Mouse (Mus musculus) ovary, postnatal 36 days (tissue): ENCODE results near the gene Rhbdl3.

Source experiments
- DNase-seq: peaks from one replicate; pipeline ENCODE4 v3.0.0; 2022; ENCODE audit warnings: low spot score, mixed read lengths

The Rhbdl3 gene

DNA sequence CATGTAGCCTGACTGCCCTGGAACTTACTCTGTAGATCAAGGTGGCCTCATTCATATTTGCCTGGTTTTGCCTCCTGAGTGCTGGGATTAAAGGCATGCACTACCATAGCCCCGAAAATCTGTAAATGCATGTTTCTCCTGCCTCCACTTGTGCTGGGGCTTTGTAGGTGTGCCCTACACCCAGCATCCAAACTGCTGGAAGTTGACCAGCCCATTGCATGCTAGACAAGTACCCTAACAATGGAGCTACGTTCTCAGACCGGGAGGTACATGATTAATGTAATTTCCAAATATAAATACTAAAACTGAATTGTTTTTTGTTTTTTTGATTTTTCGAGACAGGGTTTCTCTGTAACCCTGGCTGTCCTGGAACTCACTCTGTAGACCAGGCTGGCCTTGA, 84.3 kb downstream of the Rhbdl3 start:
- no peak for DNase-seq

DNA sequence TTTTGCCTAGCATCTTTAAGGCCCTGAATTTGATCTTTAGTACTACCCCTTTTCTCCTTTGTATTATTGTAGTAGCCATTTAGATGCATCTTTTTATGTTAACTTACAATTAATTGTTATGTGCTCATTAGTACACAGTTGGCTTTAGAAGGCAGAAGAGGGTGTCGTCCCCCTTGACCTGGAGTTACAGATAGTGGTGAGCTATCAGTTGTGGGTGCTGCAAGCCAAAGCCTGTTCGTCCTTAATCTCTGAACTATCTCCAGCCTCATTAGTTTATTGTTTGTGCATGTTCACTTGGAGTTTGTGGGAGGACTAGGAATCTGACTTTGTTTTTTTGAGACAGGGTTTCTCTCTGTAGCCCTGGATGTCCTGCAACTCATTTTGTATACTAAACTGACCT, 86.1 kb downstream of the Rhbdl3 start:
- no peak for DNase-seq

DNA sequence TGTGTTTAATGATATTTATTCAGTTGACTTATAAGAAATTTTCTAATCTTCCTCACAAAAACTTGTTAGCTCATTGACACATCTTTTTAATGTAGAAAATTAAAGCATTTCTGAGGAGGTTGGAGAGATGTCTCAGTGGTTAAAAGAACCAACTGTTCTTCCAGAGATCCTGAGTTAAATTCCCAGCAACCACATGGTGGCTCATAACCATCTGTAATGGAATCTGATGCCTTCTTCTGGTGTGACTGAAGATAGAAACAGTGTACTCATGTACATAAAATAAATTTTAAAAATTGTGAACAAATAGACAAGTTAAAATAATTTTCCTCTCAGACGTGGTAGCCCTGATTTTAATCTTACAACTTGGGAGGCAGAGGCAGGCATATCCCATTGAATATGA, 89.2 kb downstream of the Rhbdl3 start:
- DNase-seq: no peak

DNA sequence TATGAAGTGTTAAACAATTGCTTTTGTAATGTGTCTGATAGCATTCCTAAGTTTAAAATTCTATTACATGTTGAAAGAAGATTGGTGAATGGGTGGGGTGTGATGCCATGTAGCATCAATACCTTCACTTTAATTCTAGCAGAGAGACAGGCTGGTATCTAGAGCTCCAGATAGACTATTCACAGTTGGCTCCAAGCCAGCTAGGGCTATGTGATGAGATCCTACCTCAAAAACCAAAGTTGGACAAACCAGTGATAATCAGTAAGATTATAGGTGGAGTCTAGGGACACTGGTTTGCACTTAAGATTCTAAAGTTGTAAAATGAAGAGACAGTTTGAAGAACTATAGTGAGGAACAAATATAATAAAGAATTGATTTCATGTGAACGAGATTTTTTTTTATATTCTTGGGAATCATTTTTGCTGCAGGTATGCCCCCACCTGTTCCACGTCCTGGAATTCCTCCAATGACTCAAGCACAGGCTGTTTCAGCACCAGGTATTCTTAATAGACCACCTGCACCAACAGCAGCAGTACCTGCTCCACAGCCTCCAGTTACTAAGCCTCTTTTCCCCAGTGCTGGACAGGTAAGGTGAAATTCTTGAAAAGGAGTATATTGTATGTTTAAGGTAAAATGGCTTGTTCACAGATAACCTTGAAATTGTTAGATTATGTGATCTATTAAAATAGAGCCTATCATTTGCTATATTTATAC, 90.9 kb downstream of the Rhbdl3 start:
- DNase-seq: no peak

DNA sequence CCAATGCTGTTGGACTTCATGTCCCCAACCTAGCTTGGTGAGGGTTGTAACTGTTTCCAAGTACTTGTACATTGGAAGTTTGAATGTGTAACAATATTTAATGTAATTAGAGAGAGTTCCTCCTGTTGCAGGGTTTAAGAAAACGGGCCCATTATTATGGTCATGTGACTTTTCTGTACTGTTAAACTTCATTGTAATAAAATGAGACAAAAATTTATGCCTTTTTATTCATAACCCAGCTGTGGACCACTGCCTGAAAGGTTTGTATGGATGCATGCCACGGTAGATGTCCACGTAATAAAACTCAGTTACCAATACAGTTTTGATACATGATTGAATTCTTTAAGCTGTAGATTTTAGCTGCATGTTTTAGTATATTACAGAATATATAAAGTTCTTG, 95.2 kb downstream of the Rhbdl3 start:
- no peak for DNase-seq

DNA sequence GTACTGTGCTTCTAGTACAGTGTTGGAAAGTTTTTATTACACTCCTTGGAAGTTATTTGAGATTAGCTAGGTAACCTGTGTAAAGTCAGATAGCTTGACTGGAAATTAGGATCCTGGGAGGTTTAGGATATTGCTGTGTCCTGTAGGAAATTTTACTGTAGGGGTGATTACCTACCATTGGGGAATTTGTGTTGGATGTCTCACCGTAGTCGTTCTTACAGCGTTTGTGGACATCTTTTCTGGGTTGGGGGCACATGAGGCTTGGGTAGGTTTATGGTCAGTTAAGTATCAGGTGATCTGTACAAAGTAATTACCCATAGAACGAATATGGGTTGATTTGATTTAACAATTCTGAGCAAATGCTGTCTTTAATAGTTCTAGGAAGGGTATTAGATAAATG, 95.9 kb downstream of the Rhbdl3 start:
- DNase-seq: no peak
